Mouse (Mus musculus) urinary bladder, adult 2 months (tissue): ENCODE results near the gene Spag17. TPM values are rescaled to one million over a fixed set of nuclear protein-coding genes. Genes with fewer than 3 reads are reported as not detected.

Experiments used
- DNase-seq: peaks from one replicate; pipeline ENCODE4 v3.0.0; 2022; ENCODE audit warnings: low spot score
- polyA plus RNA-seq: library from polyadenylated mRNA; depleted of rRNA; stranded (reverse); fragments of >200 nt; gene quantifications from 2 replicates; pipeline ENCODE4 v1.2.3, GENCODE M21; 2012

Spag17 gene
- polyA plus RNA-seq, 1 experiment: 0.22 TPM

DNA sequence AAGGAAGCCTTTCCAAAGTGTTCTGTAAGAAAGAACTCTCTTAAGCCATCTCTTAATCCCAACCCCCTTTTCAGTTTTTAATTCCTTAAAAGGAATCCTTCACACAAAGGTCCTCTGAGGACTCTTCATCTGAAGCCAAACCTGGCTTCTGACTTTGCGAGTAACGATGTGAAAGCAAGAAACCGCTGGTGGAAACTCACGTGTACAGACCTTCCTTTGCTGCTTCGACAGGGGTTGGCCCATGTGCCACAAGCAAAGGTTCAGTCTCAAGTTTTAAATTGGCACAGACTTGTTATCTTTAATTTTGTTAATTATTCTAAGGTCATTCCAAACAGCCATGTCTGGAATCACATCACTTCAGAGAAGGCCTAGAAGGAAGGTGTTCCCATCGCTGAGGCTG, 79.1 kb downstream of the Spag17 start:
- no peak for DNase-seq

DNA sequence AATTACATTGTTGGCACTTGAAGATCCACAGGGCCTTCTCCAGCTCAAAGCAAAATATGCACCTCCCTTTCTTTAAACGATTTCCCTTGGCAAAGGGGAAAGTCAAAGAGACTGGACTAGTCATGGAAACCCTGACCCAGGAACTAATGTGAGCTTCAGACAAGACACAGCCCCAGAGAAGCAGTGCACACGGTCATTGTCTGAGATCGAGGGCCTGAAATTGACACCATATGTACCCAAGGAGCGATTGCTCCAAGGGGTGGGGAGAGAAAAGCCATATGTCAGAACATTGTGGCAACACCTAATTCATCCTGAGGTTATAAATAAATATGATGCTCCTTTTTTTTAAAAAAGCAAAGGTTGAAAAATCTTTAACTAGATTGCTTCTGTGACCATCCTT, 80.7 kb downstream of the Spag17 start:
- no peak for DNase-seq

- no peak for DNase-seq
Measured at GRCm38 (mm10) chr3:99966285-99966684, 81.1 kb downstream of the Spag17 start.

GRCm38 (mm10) chr3:99970766-99971165, 85.6 kb downstream of the Spag17 start:
- DNase-seq: no peak

DNA sequence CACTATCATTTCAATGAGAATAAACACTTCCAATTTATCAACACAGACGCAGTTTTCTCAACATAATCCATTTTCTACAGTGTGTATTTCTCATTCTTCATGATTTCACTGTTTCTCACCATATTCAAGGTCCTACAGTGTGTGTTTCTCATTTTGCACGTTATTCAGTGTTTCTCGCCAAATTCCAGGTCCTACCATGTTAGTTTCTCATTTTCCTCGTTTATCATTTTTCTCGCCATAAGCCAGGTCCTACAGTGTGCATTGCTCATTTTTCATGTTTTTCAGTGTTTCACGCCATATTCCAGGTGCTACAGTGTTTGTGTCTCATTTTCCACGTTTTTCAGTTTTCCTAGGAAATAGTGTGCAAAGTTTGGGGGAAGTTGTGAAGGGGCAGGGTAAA, 95.8 kb downstream of the Spag17 start:
- DNase-seq: no peak

DNA sequence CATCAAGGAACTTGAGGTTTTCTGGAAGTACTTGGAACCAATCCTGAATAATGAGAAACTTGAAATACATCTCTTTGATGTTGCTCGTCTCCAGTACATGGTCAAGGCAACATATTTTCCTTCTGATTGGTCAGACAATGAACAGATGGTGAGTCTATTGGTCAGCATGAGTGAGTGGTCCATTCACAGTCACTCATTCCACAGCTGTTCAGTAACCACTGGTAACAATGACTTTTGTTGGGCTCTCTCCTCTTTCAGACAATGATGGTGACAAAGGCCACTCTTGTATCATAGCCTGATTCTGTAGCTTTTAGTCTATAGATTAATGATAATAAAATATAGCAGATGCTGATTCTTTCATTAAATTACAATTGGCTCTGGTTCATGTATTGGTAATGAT, 119.5 kb downstream of the Spag17 start:
- no peak for DNase-seq

- no peak for DNase-seq
Measured at GRCm38 (mm10) chr3:100009807-100010206, 124.6 kb downstream of the Spag17 start.

- no peak for DNase-seq
Measured at GRCm38 (mm10) chr3:100014110-100014509, 128.9 kb downstream of the Spag17 start.

- DNase-seq: no peak
Measured at GRCm38 (mm10) chr3:100031291-100031690, 146.1 kb downstream of the Spag17 start.

- no peak for DNase-seq
Measured at GRCm38 (mm10) chr3:100032969-100033368, 147.8 kb downstream of the Spag17 start.

GRCm38 (mm10) chr3:100034366-100034956, 149.3 kb downstream of the Spag17 start:
- DNase-seq: no peak

- DNase-seq: no peak
Measured at GRCm38 (mm10) chr3:100035097-100035496, 149.9 kb downstream of the Spag17 start.

DNA sequence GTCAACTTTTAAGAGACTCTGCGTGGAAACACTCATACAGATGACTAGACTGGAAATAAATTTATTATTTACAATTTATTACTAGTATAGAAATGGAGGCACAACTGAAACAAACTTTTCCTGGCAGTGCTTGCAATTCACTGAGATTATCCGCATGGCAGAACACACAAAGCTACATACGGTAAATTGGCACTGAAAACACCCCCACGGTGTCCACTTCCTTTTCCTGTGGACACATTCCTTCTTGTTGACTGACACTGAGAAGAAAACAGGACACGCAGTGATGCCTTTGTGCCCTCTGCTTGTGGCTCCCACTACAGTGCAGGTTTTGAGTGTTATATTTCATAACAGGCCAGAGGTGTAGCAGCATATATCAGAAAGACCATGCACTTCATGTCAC, 151.6 kb downstream of the Spag17 start:
- DNase-seq: no peak

DNA sequence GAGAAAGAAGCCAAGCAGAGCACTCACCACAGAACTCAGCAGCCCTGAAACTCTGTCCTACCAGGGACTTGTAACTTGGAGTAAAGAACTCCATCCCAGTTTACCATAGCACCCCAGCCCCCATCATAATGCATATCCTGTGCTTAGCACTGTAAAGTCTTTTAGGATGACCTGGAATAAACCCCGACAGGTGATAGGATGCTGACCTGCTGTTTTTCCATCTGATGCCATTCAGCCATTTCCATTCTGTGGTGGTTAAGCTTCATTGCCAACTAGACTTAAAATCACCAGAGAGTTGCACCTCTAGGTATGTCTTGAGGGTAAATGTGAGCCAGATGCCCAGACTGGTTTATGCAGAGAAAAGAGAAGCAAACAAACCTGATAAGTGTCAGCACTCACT, 189.2 kb downstream of the Spag17 start:
- DNase-seq: no peak

- no peak for DNase-seq
Measured at GRCm38 (mm10) chr3:100102386-100103092, 217.3 kb downstream of the Spag17 start.

DNA sequence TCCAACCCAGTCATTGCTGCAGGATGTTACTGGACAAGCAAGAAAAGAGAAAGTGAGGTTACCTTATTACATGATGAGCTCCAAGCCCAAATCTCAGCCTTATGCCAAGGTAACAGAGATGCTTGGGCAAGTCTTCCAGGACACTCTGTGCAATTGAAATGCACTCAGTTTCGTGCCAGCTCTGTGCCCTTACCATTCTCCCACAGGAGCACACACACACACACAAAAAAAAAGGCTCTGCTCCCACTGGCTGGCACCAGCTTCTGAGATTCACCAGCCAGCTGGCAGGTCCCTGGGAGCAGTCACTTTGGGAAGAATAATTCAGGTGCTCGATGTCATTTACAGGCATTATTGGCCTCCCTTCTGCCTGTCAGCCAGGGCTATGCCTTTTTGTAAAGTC, 221.5 kb downstream of the Spag17 start:
- DNase-seq: no peak

DNA sequence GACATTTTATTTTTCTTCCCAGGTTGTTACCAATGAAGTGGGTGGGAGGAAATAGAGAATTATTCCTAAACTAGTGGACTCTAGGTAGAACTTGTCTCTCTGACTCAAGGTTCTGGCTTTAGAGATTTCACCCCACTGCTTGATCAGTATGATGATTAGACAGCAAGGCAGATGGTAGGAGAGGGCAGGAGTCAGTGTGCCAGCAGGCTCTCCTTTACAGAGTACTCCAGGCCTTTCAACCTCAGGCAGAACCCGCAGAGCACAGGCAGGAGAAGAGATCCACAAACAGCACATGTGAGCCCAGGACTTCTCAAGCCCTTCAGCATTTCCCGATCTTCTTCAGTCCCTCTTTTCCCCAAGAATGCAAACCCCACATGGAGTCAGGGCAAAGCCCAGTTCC, 233.5 kb downstream of the Spag17 start:
- DNase-seq: no peak

GRCm38 (mm10) chr3:100121961-100122360, 236.8 kb downstream of the Spag17 start:
- no peak for DNase-seq

- DNase-seq: no peak
Measured at GRCm38 (mm10) chr3:100122445-100122844, 237.2 kb downstream of the Spag17 start.

DNA sequence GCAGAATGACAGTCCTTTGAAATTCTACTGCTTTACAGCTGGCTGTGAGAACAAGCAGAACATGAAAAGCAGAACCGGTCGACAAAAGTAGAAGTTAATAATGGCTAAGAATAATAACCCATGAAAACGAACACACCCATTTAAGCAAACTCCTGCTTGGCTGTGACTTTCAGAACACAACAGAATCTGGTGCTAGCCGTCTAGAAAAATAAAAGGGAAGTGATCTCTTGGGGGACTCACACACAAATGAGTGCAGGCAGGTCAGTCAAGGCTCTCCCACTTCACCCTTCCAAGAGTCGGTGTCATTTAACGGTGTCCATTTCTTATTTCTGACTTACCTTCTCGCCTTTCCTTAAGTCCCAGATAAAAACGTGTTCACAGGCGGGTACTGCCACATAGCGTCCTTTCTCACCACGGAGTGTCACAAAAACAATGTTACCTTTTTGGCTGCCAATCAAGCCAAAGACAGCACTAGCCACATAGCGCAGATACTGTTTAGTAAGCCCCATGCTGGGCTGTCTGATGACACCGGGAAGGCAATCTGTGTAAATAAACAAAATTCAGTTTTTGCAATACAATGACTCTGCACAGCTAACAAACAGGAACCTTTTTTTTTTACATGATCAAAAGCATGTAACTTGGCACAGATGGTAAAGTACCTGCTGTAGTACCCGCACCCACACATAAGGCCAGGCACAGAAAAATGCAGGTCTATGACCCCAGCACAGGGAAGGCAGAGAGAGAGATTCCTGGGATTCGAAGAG, 275.7 kb downstream of the Spag17 start:
- no peak for DNase-seq

DNA sequence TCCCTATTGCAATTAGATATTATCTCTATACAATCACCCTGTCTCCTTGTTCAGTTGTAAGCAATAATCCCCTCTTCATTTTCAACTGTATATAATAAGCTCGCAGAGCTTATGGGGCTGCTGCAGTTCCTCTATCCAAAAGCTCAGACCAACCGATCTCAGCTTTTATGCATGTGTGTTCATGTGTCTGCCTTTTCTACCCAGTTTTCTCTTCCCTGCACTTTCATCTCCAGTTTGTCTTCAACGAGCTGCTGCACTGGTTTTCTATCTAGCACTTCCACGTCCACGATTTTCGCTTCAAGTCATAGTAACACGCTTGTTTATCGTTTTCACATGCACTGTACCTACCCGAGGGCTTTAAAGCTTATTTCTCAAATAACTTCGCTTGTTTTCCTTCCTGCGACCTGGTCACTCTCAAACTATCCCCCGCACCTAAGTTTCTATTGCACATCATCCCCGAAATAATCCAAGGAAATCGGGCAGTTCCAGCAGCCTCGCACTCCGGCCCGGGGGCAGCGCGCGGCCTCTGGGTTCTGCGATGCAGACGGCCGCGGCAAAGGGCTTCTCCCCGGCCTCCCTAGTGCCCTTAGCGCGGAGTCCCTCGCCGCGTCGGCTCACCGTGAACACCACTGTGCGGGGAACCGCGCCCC, 276.6 kb downstream of the Spag17 start:
- DNase-seq: no peak

DNA sequence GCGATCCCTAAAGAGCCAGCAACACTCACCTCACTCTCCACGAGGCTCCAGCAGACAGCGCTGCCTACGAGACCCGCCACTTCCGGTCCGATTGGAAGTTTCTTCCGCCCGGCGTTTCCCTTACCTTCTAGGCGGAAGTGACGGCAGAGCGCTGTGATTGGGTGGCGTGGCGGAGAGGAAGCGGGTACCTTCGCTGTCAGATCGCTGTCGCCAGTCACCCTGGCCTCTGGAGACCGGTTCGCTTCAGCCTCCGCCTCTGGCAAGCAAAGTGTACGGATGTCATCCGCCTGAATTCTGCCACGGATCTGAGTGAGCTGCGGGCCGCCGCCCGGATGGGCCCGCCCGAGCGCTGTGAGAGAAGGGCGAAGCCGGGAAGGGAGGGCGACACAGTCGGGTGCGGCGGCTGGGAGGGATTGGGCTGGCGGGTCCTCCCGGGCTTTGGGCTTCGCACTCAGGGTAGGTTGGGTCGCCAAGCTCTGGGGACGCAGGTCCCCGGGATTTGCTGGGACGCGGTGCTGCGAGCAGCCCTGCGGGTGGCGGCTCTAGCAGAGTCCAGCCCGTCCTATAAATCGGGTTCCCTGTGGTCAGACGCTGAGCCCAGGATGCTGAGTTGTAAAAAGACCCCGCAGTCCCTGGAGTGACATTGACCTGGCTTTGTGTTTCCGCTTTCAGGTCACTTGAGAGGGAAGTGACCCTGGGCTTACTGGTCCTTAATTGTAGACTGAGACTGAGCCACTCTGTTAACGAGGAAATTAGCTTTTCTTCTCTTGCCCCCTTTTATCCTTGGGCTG, 277.3 kb downstream of the Spag17 start, which contains the start of the genes Gdap2 and Wdr3:
Gdap2 (plus strand) TSS at position 67 of the 791 bp plus-strand sequence.
Wdr3 (minus strand) TSS at position 93 of the 791 bp plus-strand sequence.
- DNase-seq: peak; percentile 86
